Mouse (Mus musculus) liver, embryonic 11.5 days (tissue): ENCODE data around the gene Sidt1. TPM values are rescaled to one million over a fixed set of nuclear protein-coding genes. Genes with fewer than 3 reads are reported as not detected.

Experiments
- ATAC-seq: fragments of 200-750 bp; cut with Nextera tagmentation; replicated peaks from 2 replicates; pipeline ENCODE4 v1.8.0; 2017; ENCODE audit warnings: moderate number of reproducible peaks, mild to moderate bottlenecking, moderate TSS enrichment, moderate library complexity; ENCODE audit not compliant: low FRiP score
- DNase-seq: peaks from one replicate; pipeline ENCODE4 v3.0.0-alpha.2; 2017; ENCODE audit warnings: low spot score
- H3K27ac ChIP-seq: fragments of 300-500 bp; sonication (generic); 2 replicates; pipeline ENCODE4 v1.5.1; 2014; ENCODE audit warnings: mild to moderate bottlenecking, low read depth, low read length, control low read depth
- H3K27me3 ChIP-seq: fragments of 300-500 bp; sonication (generic); replicated peaks from 2 replicates; pipeline ENCODE4 v1.6.1; 2014; ENCODE audit warnings: low read length, mixed read lengths; ENCODE audit not compliant: control insufficient read depth, insufficient read depth
- H3K36me3 ChIP-seq: fragments of 300-500 bp; sonication (generic); 2 replicates; pipeline ENCODE4 v1.6.1; 2014; ENCODE audit warnings: mild to moderate bottlenecking, low read length, moderate library complexity, mixed read lengths; ENCODE audit not compliant: control insufficient read depth, insufficient read depth
- H3K4me1 ChIP-seq: fragments of 300-500 bp; sonication (generic); replicated peaks from 2 replicates; pipeline ENCODE4 v1.6.1; 2014; ENCODE audit warnings: low read length, mixed read lengths; ENCODE audit not compliant: control insufficient read depth, insufficient read depth
- H3K4me2 ChIP-seq: fragments of 300-500 bp; sonication (generic); 2 replicates; pipeline ENCODE4 v1.6.1; 2014; ENCODE audit warnings: mild to moderate bottlenecking, control low read depth, moderate library complexity
- H3K4me3 ChIP-seq: fragments of 300-500 bp; sonication (generic); 2 replicates; pipeline ENCODE4 v1.5.1; 2014; ENCODE audit warnings: low read depth, low read length, control low read depth
- H3K9ac ChIP-seq: fragments of 300-500 bp; sonication (generic); 2 replicates; pipeline ENCODE4 v1.6.1; 2014; ENCODE audit warnings: low read depth, low read length, control low read depth
- H3K9me3 ChIP-seq: fragments of 300-500 bp; sonication (generic); 2 replicates; pipeline ENCODE4 v1.6.1; 2016; ENCODE audit warnings: low read length, inconsistent platforms, mixed read lengths; ENCODE audit not compliant: control insufficient read depth
- WGBS: fragments of 180-500 bp; shearing (Covaris S2); extraction: QIAGEN DNeasy Blood & Tissue Kit; methylation state at CpG from one replicate; pipeline ENCODE4 v1.1.7; 2014; 5-methylcytosine and 5-hydroxymethylcytosine counted together
- polyA plus RNA-seq: library from polyadenylated mRNA; unstranded; fragments of >200 nt; fragmentation: Nextera tagmentation; extraction: Ambion mirVana; gene quantifications from 2 replicates; pipeline ENCODE4 v1.2.1, GENCODE M21; 2014

The Sidt1 gene
- polyA plus RNA-seq, 1 experiment from 2014 or later = not detected

GRCm38 (mm10) chr16:44289004-44289648, 43.9 kb downstream of the Sidt1 start:
- Histone ChIP-seq H3K36me3 (no peaks in the 10 kb centered on the region), H3K27ac (no peak overlapping the region), H3K4me2 (no peak overlapping the region), H3K4me3 (no peak overlapping the region), H3K9me3 (no peaks in the 10 kb centered on the region), H3K27me3 (no peaks in the 10 kb centered on the region), H3K4me1 (no peaks in the 10 kb centered on the region), H3K9ac (no peak overlapping the region)
- WGBS = 66% methylated on average over 4 of the region's 4 CpGs
- no peak for DNase-seq
- ATAC-seq = no peak

DNA sequence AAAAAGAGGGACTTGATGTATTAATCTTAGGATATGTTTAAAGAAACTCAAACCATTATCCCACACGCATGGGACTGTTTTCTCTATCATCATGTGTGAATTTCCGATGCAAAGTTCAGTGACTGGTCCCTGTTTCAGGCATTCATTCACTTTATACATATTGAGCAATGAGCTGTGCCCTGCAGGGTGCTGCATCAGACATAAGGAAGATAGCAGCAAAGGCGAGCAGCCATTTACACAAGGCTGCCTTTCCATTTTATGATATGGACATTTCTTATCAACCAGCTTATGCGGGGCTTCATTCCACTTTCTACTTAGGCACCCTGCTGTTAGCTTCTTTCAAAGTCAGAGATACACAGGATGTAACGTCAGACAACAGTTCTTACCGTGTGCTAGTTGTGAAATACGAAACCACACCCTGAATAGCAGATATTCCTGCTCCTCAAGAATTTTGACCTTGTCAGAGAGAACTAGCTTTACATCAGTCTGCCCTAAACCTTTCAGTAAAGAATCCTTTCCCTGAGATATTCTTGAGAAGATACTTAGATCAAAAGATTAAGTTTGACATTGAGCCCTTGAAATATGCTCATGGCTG, 45.5 kb downstream of the Sidt1 start:
- Histone ChIP-seq H3K9ac (no peak overlapping the region), H3K4me3 (no peak overlapping the region), H3K4me2 (no peak overlapping the region), H3K27ac (no peak overlapping the region), H3K4me1 (no peaks in the 10 kb centered on the region), H3K9me3 (no peaks in the 10 kb centered on the region), H3K36me3 (no peaks in the 10 kb centered on the region), H3K27me3 (no peaks in the 10 kb centered on the region)
- no peak for DNase-seq
- ATAC-seq = no peak
- WGBS = 52% methylated on average over 7 of the region's 7 CpGs

DNA sequence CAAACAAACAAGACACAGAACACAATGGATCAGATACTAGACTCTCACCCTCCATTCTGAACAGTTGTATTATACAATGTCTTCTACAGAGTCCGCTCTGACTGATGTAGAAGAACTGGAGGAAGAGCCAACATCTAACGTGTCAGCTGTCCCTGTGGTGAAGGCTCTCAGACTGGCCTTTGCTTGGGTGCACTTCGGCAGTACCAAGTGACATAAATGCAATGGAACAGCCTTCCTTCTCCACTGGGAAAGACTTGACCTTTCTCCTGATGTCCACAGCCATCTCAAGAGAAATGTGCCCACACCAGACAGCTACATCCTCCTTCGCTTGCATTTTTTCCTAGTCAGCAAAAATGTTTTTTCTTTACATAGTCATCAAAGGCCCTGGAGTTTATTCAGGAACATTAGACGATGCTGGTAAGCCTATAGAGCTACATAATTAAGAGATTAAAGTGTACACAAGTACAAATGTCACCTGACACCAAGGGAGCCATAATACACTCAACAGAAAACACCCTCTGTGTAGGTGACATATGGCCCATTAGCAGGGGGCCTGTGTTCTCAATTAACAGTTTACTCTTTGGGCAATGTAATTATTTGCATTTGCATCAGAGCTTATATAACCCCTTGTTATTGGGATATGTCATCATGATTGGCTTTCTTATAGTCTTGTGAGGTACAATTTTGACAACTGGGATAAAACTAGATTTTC, 50.2 kb downstream of the Sidt1 start:
- H3K4me2 ChIP-seq = no peak overlapping the region
- 79% methylated on average over 5 of the region's 5 CpGs for WGBS
- H3K9ac ChIP-seq = no peak overlapping the region

GRCm38 (mm10) chr16:44282036-44282435, 51.0 kb downstream of the Sidt1 start:
- Histone ChIP-seq H3K9ac (no peak overlapping the region), H3K4me1 (no peaks in the 10 kb centered on the region), H3K27me3 (no peaks in the 10 kb centered on the region), H3K4me2 (no peak overlapping the region), H3K4me3 (no peak overlapping the region), H3K27ac (no peak overlapping the region), H3K36me3 (no peaks in the 10 kb centered on the region), H3K9me3 (no peaks in the 10 kb centered on the region)
- DNase-seq = no peak
- no peak for ATAC-seq
- WGBS = 54% methylated on average over 3 of the region's 3 CpGs

More for the DNA sequence above, 50.2 kb downstream of the Sidt1 start:
- no peaks in the 10 kb centered on the region for H3K27me3 ChIP-seq
- H3K9me3 ChIP-seq = no peaks in the 10 kb centered on the region
- no peaks in the 10 kb centered on the region for H3K4me1 ChIP-seq
- DNase-seq (no peak), ATAC-seq (no peak)
- H3K27ac ChIP-seq = no peak overlapping the region
- no peak overlapping the region for H3K4me3 ChIP-seq
- no peaks in the 10 kb centered on the region for H3K36me3 ChIP-seq

DNA sequence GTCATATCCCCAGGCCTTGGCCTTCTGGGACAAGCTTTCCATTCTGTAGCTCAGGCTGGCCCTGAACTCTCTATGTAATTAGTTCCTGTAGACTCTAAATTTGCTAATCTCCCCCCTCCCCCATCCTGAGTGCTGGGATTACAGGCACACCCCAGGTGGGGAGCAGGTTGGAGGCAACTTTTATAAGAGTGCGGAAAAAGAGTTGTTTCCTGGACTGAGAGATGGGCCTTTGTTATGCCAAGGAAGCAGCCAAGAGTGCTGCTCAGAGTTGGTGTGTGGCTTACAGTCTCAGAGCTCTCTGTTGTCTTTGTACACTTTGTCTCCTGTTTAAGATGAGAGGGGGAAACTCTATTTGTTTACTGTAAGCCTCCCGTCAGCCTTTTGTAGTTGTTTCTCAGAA, 52.2 kb downstream of the Sidt1 start:
- no peaks in the 10 kb centered on the region for H3K27me3 ChIP-seq
- H3K27ac ChIP-seq = no peak overlapping the region
- no peak overlapping the region for H3K4me3 ChIP-seq
- H3K4me2 ChIP-seq = no peak overlapping the region
- H3K36me3 ChIP-seq = no peaks in the 10 kb centered on the region
- no peak for DNase-seq
- H3K9me3 ChIP-seq = no peaks in the 10 kb centered on the region
- ATAC-seq = no peak
- 63% methylated on average over 2 of the region's 2 CpGs for WGBS
- no peak overlapping the region for H3K9ac ChIP-seq
- H3K4me1 ChIP-seq = no peaks in the 10 kb centered on the region

DNA sequence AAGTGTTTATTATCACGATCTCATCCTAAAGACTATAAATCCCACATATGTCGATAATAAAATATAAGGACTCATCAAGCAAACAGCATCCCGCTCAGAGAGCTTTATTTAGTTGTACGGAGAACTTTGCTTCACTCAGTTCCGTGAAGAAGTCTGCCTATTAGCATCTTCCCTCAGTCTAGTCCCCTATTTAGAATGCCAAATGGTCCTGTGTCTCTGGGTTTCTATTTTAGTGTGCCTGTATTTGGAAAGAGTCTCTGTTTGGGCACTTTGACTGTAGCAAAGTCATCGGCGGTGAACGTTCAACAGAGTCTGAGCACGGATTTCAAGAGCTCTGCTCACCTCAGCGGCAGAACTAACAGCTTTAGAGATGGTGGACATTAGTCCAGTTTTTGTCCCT, 55.8 kb downstream of the Sidt1 start:
- Histone ChIP-seq H3K9me3 (no peaks in the 10 kb centered on the region), H3K36me3 (no peaks in the 10 kb centered on the region), H3K27ac (no peak overlapping the region), H3K4me1 (no peaks in the 10 kb centered on the region), H3K9ac (no peak overlapping the region), H3K4me2 (no peak overlapping the region), H3K27me3 (no peaks in the 10 kb centered on the region), H3K4me3 (no peak overlapping the region)
- no peak for DNase-seq
- WGBS = 87% methylated on average over 10 of the region's 10 CpGs
- ATAC-seq = no peak

- Histone ChIP-seq H3K9me3 (no peaks in the 10 kb centered on the region), H3K27me3 (no peaks in the 10 kb centered on the region), H3K4me1 (no peaks in the 10 kb centered on the region), H3K4me3 (no peak overlapping the region), H3K36me3 (no peaks in the 10 kb centered on the region), H3K4me2 (no peak overlapping the region), H3K27ac (no peak overlapping the region), H3K9ac (no peak overlapping the region)
- ATAC-seq (no peak), DNase-seq (no peak)
- 74% methylated on average over 9 of the region's 9 CpGs for WGBS
Observed at GRCm38 (mm10) chr16:44271371-44272038, 61.5 kb downstream of the Sidt1 start.

GRCm38 (mm10) chr16:44270606-44271005, 62.4 kb downstream of the Sidt1 start:
- Histone ChIP-seq H3K36me3 (no peaks in the 10 kb centered on the region), H3K27ac (no peak overlapping the region), H3K27me3 (no peaks in the 10 kb centered on the region), H3K9ac (no peak overlapping the region), H3K4me2 (no peak overlapping the region), H3K4me1 (no peaks in the 10 kb centered on the region), H3K4me3 (no peak overlapping the region), H3K9me3 (no peaks in the 10 kb centered on the region)
- DNase-seq (no peak), ATAC-seq (no peak)
- 69% methylated on average over 5 of the region's 5 CpGs for WGBS
